In the genomic region with DNA sequence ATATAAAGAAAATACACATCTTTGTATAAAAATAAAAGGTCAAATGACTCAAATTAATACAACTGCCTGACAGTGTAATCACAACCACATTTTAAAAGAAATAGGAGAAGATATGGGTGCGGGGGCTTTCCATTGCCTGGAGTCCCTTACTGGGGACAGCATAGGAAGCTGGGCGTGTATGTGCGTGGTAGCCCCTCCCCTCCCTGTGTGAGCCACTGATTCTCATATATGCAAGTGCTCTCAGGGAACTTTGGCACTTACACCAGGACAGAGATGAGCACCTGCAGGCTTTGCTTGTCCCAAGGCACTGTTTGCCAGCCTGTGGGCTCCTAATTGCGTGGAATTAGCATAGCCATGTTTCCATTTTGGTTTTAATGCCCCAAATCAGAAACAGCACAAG, we compare ENCODE assay signal across 25 mouse cellular contexts.
"Had no signal": no experiment of that assay in that cellular context is flagged by ENCODE, and none has a peak within 500 bp of the region (broad histone marks: within the 10 kb centered on the region; RNA-seq: fewer than 3 reads in every experiment).

No protein-coding gene starts in this region.

- H3K4me2 ChIP-seq: heart, embryonic 12.5 days; hindbrain, embryonic 13.5 days; hindbrain, embryonic 15.5 days; kidney, embryonic 15.5 days; limb, embryonic 13.5 days; limb, embryonic 15.5 days; liver, embryonic 12.5 days had no signal

- H3K9ac ChIP-seq: heart, embryonic 12.5 days; hindbrain, embryonic 13.5 days; hindbrain, embryonic 15.5 days; kidney, embryonic 15.5 days; limb, embryonic 13.5 days; limb, embryonic 15.5 days; liver, embryonic 12.5 days; liver, embryonic 14.5 days had no signal

- DNase-seq: gastrocnemius, adult 2 months; gastrocnemius, postnatal 10 days; gastrocnemius, postnatal 25 days; heart, adult 2 months; heart, postnatal 10 days; heart, postnatal 4 days; kidney, adult 11 months; kidney, adult 2 months; kidney, adult 9 months; kidney, postnatal 14 days; kidney, postnatal 36 days; layer of hippocampus, adult 9-11 months; layer of hippocampus, postnatal 36 days; left cerebral cortex, postnatal 4 days had no signal

- H3K36me3 ChIP-seq: heart, embryonic 12.5 days; hindbrain, embryonic 13.5 days; hindbrain, embryonic 15.5 days; kidney, embryonic 15.5 days; limb, embryonic 13.5 days; limb, embryonic 15.5 days; liver, embryonic 12.5 days had no signal

- H3K27me3 ChIP-seq: heart, embryonic 12.5 days; hindbrain, embryonic 13.5 days; hindbrain, embryonic 15.5 days; kidney, embryonic 15.5 days; limb, embryonic 13.5 days; limb, embryonic 15.5 days; liver, embryonic 12.5 days had no signal

- H3K4me1 ChIP-seq: heart, embryonic 12.5 days; hindbrain, embryonic 13.5 days; hindbrain, embryonic 15.5 days; kidney, embryonic 15.5 days; liver, embryonic 12.5 days had no signal

- ATAC-seq: hindbrain, postnatal 0 days; intestine, embryonic 16.5 days; liver, embryonic 12.5 days had no signal

- H3K27ac ChIP-seq: gastrocnemius, adult 2 months; heart, adult 2 months; hindbrain, embryonic 13.5 days; hindbrain, embryonic 15.5 days; hindbrain, postnatal 0 days; kidney, embryonic 15.5 days; kidney, postnatal 0 days; limb, embryonic 13.5 days; limb, embryonic 15.5 days; liver, embryonic 12.5 days; liver, embryonic 14.5 days had no signal

- H3K4me3 ChIP-seq: gastrocnemius, adult 2 months; heart, adult 2 months; heart, embryonic 12.5 days; hindbrain, embryonic 13.5 days; hindbrain, embryonic 15.5 days; kidney, embryonic 15.5 days; limb, embryonic 13.5 days; limb, embryonic 15.5 days; liver, embryonic 12.5 days had no signal

- H3K9me3 ChIP-seq: heart, embryonic 12.5 days; hindbrain, embryonic 13.5 days; hindbrain, embryonic 15.5 days; kidney, embryonic 15.5 days; limb, embryonic 13.5 days; limb, embryonic 15.5 days; liver, embryonic 12.5 days had no signal
